Mouse (Mus musculus) MEL (cell line): ENCODE results near the gene Fam192a. TPM values are rescaled to one million over a fixed set of nuclear protein-coding genes. Genes with fewer than 3 reads are reported as not detected.
A peak's percentile ranks its signal among the peaks of the same experiment; 100 is the strongest.

Experiments used
- DNase-seq: peaks from one replicate; pipeline ENCODE4 v3.0.0; 2011; ENCODE audit warnings: low read depth, low spot score
- H3K27ac ChIP-seq: 2 replicates; pipeline ENCODE4 v1.5.1; 2012; ENCODE audit warnings: low read depth, mild to moderate bottlenecking, control low read depth, low read length, moderate library complexity; ENCODE audit not compliant: control insufficient read depth
- H3K27me3 ChIP-seq, 2 experiments: fragments of 150-350 bp in 1 of 2; sonication (generic) in 1 of 2; 2 replicates each; pipeline ENCODE4 v1.6.1; 2012; ENCODE audit warnings: low read length in 2 of 2, mild to moderate bottlenecking in 2 of 2, improper control_type of control experiment in 1 of 2, moderate library complexity in 1 of 2; ENCODE audit not compliant: insufficient read depth in 2 of 2, control insufficient read depth in 1 of 2
- H3K36me3 ChIP-seq, 2 experiments: 2 replicates each; pipeline ENCODE4 v1.6.1; 2012 to 2014; ENCODE audit warnings: low read length in 2 of 2, improper control_type of control experiment in 1 of 2, inconsistent platforms in 1 of 2, mild to moderate bottlenecking in 1 of 2; ENCODE audit not compliant: insufficient read depth in 2 of 2, control insufficient read depth in 1 of 2
- H3K4me1 ChIP-seq, 2 experiments: fragments of 150-350 bp in 1 of 2; sonication (generic) in 1 of 2; 2 replicates each; pipeline ENCODE4 v1.6.1; 2012; ENCODE audit warnings: low read length in 2 of 2, improper control_type of control experiment in 1 of 2, mild to moderate bottlenecking in 1 of 2; ENCODE audit not compliant: insufficient read depth in 2 of 2, control insufficient read depth in 1 of 2
- H3K4me3 ChIP-seq, 2 experiments: fragments of 150-350 bp in 1 of 2; sonication (generic) in 1 of 2; 2 replicates each; pipeline ENCODE4 v1.5.1; 2012; ENCODE audit warnings: low read depth in 2 of 2, low read length in 2 of 2, mild to moderate bottlenecking in 2 of 2, moderate library complexity in 2 of 2, control low read depth in 1 of 2, improper control_type of control experiment in 1 of 2; ENCODE audit not compliant: control insufficient read depth in 1 of 2, insufficient read depth in 1 of 2
- H3K79me2 ChIP-seq: 2 replicates; pipeline ENCODE4 v1.6.1; 2012; ENCODE audit warnings: mild to moderate bottlenecking, low read length, moderate library complexity; ENCODE audit not compliant: control insufficient read depth, poor library complexity, insufficient read depth
- H3K9ac ChIP-seq: 2 replicates; pipeline ENCODE4 v1.6.1; 2012; ENCODE audit warnings: low read depth, mild to moderate bottlenecking, control low read depth, low read length, moderate library complexity; ENCODE audit not compliant: control insufficient read depth, poor library complexity, severe bottlenecking
- H3K9me3 ChIP-seq: fragments of 150-350 bp; sonication (generic); replicated peaks from 2 replicates; pipeline ENCODE4 v1.6.1; 2012; ENCODE audit warnings: mild to moderate bottlenecking, low read length, improper control_type of control experiment, moderate library complexity; ENCODE audit not compliant: insufficient read depth
- BHLHE40 ChIP-seq: IDR thresholded peaks from 2 replicates; pipeline ENCODE4 v1.6.1; 2012; ENCODE audit warnings: low read depth, mild to moderate bottlenecking, inconsistent platforms, low read length, improper control_type of control experiment, borderline replicate concordance
- CHD1 ChIP-seq: IDR thresholded peaks from 2 replicates; pipeline ENCODE4 v1.6.1; 2012; ENCODE audit warnings: low read depth, mild to moderate bottlenecking, inconsistent platforms, low read length, improper control_type of control experiment
- CHD2 ChIP-seq: IDR thresholded peaks from 2 replicates; pipeline ENCODE4 v1.6.1; 2011; ENCODE audit warnings: low read length, improper control_type of control experiment
- E2F4 ChIP-seq: IDR thresholded peaks from 2 replicates; pipeline ENCODE4 v1.6.1; 2011; ENCODE audit warnings: low read depth, low read length, improper control_type of control experiment, borderline replicate concordance
- ETS1 ChIP-seq: IDR thresholded peaks from 2 replicates; pipeline ENCODE4 v1.6.1; 2012; ENCODE audit warnings: low read depth, mild to moderate bottlenecking, inconsistent platforms, low read length, improper control_type of control experiment, moderate library complexity
- GABPA ChIP-seq: IDR thresholded peaks from 2 replicates; pipeline ENCODE4 v1.6.1; 2012; ENCODE audit warnings: low read depth, mild to moderate bottlenecking, inconsistent platforms, low read length, improper control_type of control experiment, moderate library complexity
- HCFC1 ChIP-seq: IDR thresholded peaks from 2 replicates; pipeline ENCODE4 v1.6.1; 2012; ENCODE audit warnings: low read depth, mild to moderate bottlenecking, inconsistent platforms, low read length, improper control_type of control experiment, moderate library complexity
- JUND ChIP-seq: IDR thresholded peaks from 2 replicates; pipeline ENCODE4 v1.6.1; 2011; ENCODE audit warnings: low read depth, mild to moderate bottlenecking, improper control_type of control experiment, low read length
- KAT2A ChIP-seq: conservative IDR thresholded peaks from 2 replicates; pipeline ENCODE4 v1.6.1; 2012; ENCODE audit warnings: low read depth, low read length, improper control_type of control experiment, inconsistent platforms
- MAFK ChIP-seq: IDR thresholded peaks from 2 replicates; pipeline ENCODE4 v1.6.1; 2011; ENCODE audit warnings: low read depth, mild to moderate bottlenecking, low read length, improper control_type of control experiment, borderline replicate concordance
- MAZ ChIP-seq: IDR thresholded peaks from 2 replicates; pipeline ENCODE4 v1.6.1; 2012; ENCODE audit warnings: low read depth, mild to moderate bottlenecking, inconsistent platforms, low read length, improper control_type of control experiment
- POLR2A ChIP-seq, 2 experiments: IDR thresholded peaks; 2 replicates each; pipeline ENCODE4 v1.6.1; 2011 to 2012; ENCODE audit warnings: low read length in 2 of 2, mild to moderate bottlenecking in 2 of 2, control low read depth in 1 of 2, improper control_type of control experiment in 1 of 2, low read depth in 1 of 2, moderate library complexity in 1 of 2; ENCODE audit not compliant: control insufficient read depth in 1 of 2, insufficient read depth in 1 of 2, poor library complexity in 1 of 2
- POLR2AphosphoS2 ChIP-seq: IDR thresholded peaks from 2 replicates; pipeline ENCODE4 v1.6.1; 2011; ENCODE audit warnings: low read length, improper control_type of control experiment
- RAD21 ChIP-seq: IDR thresholded peaks from 2 replicates; pipeline ENCODE4 v1.6.1; 2011; ENCODE audit warnings: mild to moderate bottlenecking, low read depth, low read length, improper control_type of control experiment
- RCOR1 ChIP-seq: IDR thresholded peaks from 2 replicates; pipeline ENCODE4 v1.6.1; 2012; ENCODE audit warnings: low read depth, mild to moderate bottlenecking, inconsistent platforms, low read length, improper control_type of control experiment
- SMC3 ChIP-seq: IDR thresholded peaks from 2 replicates; pipeline ENCODE4 v1.6.1; 2011; ENCODE audit warnings: low read depth, low read length, improper control_type of control experiment
- TAL1 ChIP-seq: IDR thresholded peaks from 2 replicates; pipeline ENCODE4 v1.6.1; 2012; ENCODE audit warnings: mild to moderate bottlenecking, inconsistent platforms, low read length, moderate library complexity, mixed read lengths
- TBP ChIP-seq: IDR thresholded peaks from 2 replicates; pipeline ENCODE4 v1.8.0; 2011; ENCODE audit warnings: low read depth, low read length, improper control_type of control experiment
- USF2 ChIP-seq, 2 experiments: IDR thresholded peaks; 2 replicates each; pipeline ENCODE4 v1.6.1; 2011 to 2012; ENCODE audit warnings: improper control_type of control experiment in 2 of 2, low read length in 2 of 2, borderline replicate concordance in 1 of 2, inconsistent platforms in 1 of 2, low read depth in 1 of 2, mild to moderate bottlenecking in 1 of 2; ENCODE audit not compliant: insufficient read depth in 1 of 2
- ZKSCAN1 ChIP-seq: IDR thresholded peaks from 2 replicates; pipeline ENCODE4 v1.6.1; 2012; ENCODE audit warnings: low read depth, mild to moderate bottlenecking, inconsistent platforms, low read length, improper control_type of control experiment, moderate library complexity
- ZNF384 ChIP-seq: IDR thresholded peaks from 2 replicates; pipeline ENCODE4 v1.6.1; 2012; ENCODE audit warnings: low read depth, mild to moderate bottlenecking, inconsistent platforms, low read length, improper control_type of control experiment
- polyA plus RNA-seq, 2 experiments: library from polyadenylated mRNA; stranded (reverse) in 1 of 2; unstranded in 1 of 2; fragments of >175 nt in 1 of 2; fragments of >200 nt in 1 of 2; gene quantifications; 2 replicates each; pipeline versions ENCODE4 v1.2.1 to v1.2.4; 2012; ENCODE audit warnings: low replicate concordance in 2 of 2, low read depth in 1 of 2; ENCODE audit not compliant: insufficient read length in 2 of 2, insufficient read depth in 1 of 2, missing spikeins in 1 of 2
- total RNA-seq: library from RNA; depleted of rRNA; stranded (reverse); fragments of 300-350 nt; gene quantifications from 2 replicates; pipeline ENCODE4 v1.2.3, GENCODE M21; 2012

The Fam192a gene
- total and polyA plus RNA-seq, 3 experiments, result 46.3 to 88.1 TPM; not detected in 1

GRCm38 (mm10) chr8:94557281-94557680 lies 44.5 kb downstream of the Fam192a start:
- no peak for DNase-seq
- no peaks in the 10 kb centered on the region for H3K79me2 ChIP-seq
- H3K4me3 ChIP-seq, result no peak overlapping the region
- TF ChIP-seq MAZ (no peak), KAT2A (no peak), GABPA (no peak), POLR2AphosphoS2 (no peak), TAL1 (no peak), RCOR1 (no peak), BHLHE40 (no peak), ZKSCAN1 (no peak), RAD21 (no peak), ETS1 (no peak), JUND (no peak), CHD1 (no peak), E2F4 (no peak), HCFC1 (no peak), TBP (no peak), SMC3 (no peak), CHD2 (no peak), USF2 (IDR thresholded peaks at IDR 0.05; ENCODE audit: borderline replicate concordance in 1 of 2, insufficient read depth in 1 of 2, low read depth in 1 of 2, low read length in 2 of 2) (no peak), MAFK (no peak)
- no peaks in the 10 kb centered on the region for H3K27me3 ChIP-seq
- no peaks in the 10 kb centered on the region for H3K4me1 ChIP-seq
- no peaks in the 10 kb centered on the region for H3K9me3 ChIP-seq
- H3K36me3 ChIP-seq, result no peaks in the 10 kb centered on the region; a peak in 1 of 4 replicates
- H3K27ac ChIP-seq, result no peak overlapping the region
- H3K9ac ChIP-seq, result no peak overlapping the region

- peak; percentile 24 for DNase-seq
- H3K4me1 ChIP-seq, result peaks cover 4 to 22% of the 10 kb centered on the region in 2 experiments; a peak in 3 of 4 replicates
Measured at GRCm38 (mm10) chr8:94552696-94553095, 49.1 kb downstream of the Fam192a start.

More at GRCm38 (mm10) chr8:94552696-94553095, 49.1 kb downstream of the Fam192a start:
- H3K9ac ChIP-seq, result no peak overlapping the region
- H3K9me3 ChIP-seq, result no peaks in the 10 kb centered on the region
- no peak overlapping the region for H3K4me3 ChIP-seq
- no peak overlapping the region for H3K27ac ChIP-seq
- no peaks in the 10 kb centered on the region; the same call in 1 of the 2 replicates for H3K79me2 ChIP-seq
- peaks cover 0 to 16% of the 10 kb centered on the region in 2 experiments; a peak in 2 of 4 replicates for H3K36me3 ChIP-seq
- no peak for TF ChIP-seq USF2 (IDR thresholded peaks at IDR 0.05; ENCODE audit: borderline replicate concordance in 1 of 2, insufficient read depth in 1 of 2, low read depth in 1 of 2, low read length in 2 of 2)
- no peak for TF ChIP-seq ZKSCAN1
- TF ChIP-seq CHD1, result no peak
- TF ChIP-seq CHD2, result no peak
- TF ChIP-seq POLR2A (IDR thresholded peaks at IDR 0.05; ENCODE audit: control insufficient read depth in 1 of 2, insufficient read depth in 1 of 2, low read depth in 1 of 2, low read length in 2 of 2, poor library complexity in 1 of 2), result no peak
- no peak for TF ChIP-seq JUND
- no peak for TF ChIP-seq ZNF384
- no peak for TF ChIP-seq MAFK
- TF ChIP-seq E2F4, result no peak
- no peaks in the 10 kb centered on the region for H3K27me3 ChIP-seq
